Mouse (Mus musculus) embryonic fibroblast, embryonic 13.5 days (primary cell): Measurements from ENCODE around the gene Cbx1.

Experiments
- CTCF ChIP-seq: IDR thresholded peaks from 2 replicates; pipeline ENCODE4 v1.5.1; 2011; ENCODE audit warnings: mild to moderate bottlenecking, control low read depth, low read length, moderate library complexity, borderline replicate concordance; ENCODE audit not compliant: insufficient read depth
- POLR2A ChIP-seq: IDR thresholded peaks from 2 replicates; pipeline ENCODE4 v1.6.1; 2011; ENCODE audit warnings: low read depth, mild to moderate bottlenecking, control low read depth, low read length, moderate library complexity

DNA sequence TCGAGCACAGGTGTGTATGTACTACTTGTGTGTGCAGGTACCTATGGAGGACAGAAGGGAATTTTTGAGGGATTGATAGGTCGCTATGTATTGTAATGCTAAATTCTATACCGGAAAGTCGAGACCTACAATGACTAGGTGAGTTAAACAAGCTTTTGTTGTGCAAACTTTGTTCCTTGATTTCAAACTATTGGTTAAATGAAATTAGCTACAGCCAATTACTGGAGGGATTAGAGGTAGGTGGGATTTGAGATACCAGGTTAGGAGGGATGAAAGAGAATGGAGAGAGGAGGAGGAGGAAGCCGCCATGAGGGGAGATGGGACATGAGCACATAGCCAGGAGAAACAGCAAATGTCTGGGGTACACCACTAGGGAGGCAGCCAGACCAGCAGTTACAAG lies 8.6 kb upstream of the Cbx1 start:
- no peak for TF ChIP-seq CTCF
- TF ChIP-seq POLR2A = no peak
